Mouse (Mus musculus): ENCODE measurements around the gene Pald1.

Gene Pald1

DNA sequence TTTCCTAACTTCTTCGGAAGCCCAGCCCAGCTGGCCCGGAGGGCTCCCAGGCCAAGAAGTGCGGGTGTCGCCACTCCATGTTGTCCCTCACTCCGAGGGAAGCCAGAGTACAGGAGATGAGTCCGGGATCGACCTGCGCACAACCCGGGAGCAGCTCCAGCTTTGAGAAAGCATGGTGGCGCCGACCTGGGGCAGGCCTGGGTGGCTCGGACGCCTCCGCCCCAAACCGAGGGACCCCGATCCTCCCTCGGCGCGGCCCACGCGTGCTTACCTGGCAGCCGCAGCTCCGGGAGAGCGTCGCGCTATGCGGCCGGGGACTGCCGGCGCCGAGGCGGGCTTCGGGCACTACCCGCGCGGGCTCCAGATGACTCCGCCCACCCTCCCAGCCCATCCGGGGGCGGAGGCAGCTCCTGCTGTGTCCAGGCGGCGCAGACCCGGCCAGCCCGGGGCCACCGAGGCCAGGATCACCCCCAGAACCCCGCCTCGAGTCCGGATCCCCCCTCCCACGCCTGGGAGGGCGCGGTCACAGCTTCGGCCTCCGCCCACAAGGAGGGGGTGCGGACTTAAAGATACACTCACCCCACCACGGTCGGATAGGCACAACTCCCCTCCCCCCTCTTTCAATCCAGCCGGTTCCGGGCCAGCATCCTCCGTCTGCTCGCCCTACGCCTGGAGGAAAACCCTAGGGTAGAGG is at the start of gene Pald1:
Gene Pald1 (minus strand): TSS at position 510 of the 694 bp plus-strand sequence.
- DNase-seq (ENCODE audit: low spot score in 2 of 2) = peak; percentile 30 to 49

DNA sequence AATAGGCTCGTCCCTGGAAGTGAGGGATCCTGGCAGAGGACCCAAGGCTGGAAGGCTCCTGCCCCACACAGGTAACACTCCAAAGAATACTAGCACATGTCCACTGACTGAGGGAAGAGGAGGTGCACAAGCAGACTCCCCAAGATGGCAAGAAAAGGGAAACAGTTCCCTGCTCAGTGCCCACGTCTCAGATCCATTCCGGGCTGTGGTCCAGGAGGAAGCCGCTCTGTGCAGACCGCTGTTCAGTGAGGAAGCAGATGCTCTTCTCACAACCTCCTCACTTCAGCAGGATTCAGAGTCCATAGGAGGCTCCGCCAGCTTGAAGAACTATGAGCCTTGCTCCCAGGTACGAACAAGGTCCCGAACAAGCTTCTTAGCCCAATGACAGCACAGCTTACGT is 48.0 kb upstream of the Pald1 start:
- peak; percentile 72 to 77 for DNase-seq (ENCODE audit: low spot score in 2 of 2)

DNA sequence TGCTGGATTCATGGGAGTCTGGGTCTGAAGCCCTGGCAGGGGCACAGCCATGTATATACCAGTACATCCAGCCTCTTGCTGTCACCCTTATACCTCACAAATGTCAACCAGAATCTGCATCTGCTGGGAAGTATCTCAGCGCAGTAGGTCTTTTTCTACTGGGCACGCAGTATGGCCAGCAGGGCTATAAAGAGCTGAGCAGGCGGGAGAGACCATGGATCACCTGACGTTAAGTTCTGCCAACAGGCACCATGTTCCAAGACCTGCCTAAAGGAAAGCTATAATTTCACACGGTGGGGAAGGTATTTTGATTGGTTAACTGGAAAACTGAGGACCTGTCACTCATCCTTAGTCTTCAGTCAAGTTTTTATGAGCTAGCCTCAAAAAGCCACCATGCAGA is 45.7 kb upstream of the Pald1 start:
- DNase-seq (ENCODE audit: low spot score in 2 of 2) = no peak

DNA sequence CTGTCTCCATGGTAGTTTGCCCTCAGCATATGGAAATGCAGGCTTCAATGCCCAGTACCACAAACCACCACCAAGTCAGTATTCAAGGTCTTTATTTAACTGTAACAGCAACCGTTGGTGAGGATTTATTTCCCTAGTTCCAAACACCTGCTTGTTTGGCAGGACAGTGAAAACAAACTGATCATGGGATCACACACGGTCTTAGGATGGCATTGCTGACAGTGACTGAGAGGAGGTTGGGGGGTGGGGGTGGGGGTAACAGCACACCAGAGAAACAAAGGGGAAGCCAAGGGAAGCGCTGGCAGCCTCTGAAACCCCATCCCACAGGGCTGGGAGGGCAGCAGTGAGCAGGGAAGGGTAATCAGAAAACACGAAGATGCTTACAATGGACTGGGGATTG is 45.1 kb upstream of the Pald1 start:
- no peak for DNase-seq (ENCODE audit: low spot score in 2 of 2)

DNA sequence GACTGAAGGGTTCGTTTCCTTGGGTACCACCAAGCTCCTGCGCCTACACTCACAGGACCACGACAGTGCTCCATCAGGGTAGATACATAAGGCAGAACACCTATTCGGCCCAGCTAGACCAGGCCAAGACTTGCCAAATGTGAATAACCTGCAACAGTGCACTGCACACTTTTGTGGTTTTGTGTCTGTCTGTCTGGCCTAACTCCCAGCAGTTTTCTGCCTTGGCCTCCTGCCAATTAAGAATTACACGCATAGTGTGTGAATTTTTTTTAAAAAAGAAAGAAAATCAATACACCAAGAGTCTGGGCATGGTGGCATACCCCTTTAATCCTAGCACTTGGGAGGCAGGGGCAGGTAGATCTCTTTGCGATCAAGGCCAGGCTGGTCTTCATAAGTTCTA is 44.6 kb upstream of the Pald1 start:
- no peak for DNase-seq (ENCODE audit: low spot score in 2 of 2)

DNA sequence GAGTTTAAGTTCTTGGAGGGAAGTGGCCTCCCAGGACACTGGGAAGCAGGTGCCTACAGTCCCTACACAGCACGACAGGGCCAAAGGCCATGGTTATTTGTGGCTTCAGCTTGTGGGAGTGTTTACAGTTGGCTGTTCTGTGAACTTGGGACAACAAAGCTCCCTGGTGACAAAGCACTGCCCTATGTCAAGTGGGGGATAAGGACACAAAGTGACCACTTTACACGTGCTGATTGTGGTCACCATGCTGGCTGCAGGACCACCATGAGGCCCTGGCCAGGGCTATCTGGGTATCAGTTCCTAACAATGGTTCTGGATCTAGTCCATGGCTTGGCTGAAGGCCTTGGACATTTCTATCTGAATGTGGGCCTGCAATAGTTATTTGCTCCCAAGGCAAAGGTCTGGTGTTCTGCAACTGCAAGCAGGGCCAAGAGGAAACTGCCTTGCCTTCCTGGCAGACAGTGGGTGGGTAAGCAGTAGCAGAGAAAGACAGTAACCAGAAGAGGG is 43.0 kb upstream of the Pald1 start:
- no peak for DNase-seq (ENCODE audit: low spot score in 2 of 2)

DNA sequence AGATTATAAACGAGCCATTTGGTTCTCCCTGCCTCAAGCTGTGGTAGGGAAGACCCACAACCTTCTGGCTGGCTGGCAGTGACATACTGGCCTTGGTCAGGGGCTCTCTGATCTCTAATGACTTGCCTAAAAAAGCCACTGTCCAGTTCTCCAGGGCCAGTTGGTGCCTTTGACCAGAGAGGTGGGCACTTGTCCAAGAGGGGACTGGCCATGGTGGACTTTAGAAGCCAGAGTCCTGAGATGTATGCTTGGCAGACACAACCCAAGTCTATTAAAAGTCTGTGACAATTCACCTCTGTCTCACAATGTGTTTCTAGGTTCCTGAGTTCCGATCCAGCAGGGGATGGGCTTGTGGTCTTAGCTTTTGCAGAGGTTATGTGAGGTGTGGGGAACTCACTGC is 41.7 kb upstream of the Pald1 start:
- no peak for DNase-seq (ENCODE audit: low spot score in 2 of 2)

DNA sequence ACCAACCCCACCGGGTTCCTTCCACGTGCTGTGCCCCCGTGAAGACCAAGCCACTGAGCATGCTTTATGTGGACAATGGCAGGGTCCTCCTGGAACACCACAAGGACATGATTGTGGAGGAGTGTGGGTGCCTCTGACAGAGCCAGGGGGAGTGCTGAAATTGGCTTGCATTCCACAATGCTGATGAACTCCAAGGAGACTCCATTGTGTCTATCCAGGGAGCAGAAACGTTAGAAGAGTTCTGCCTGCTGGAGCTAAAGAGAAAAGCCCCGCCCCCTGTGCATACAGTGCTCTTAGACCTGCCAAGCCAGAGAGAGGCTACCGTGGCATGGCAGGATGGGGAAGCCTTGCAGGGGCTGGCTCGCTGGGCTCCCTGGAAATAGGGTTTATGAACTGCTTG is 41.2 kb upstream of the Pald1 start:
- no peak for DNase-seq (ENCODE audit: low spot score in 2 of 2)

DNA sequence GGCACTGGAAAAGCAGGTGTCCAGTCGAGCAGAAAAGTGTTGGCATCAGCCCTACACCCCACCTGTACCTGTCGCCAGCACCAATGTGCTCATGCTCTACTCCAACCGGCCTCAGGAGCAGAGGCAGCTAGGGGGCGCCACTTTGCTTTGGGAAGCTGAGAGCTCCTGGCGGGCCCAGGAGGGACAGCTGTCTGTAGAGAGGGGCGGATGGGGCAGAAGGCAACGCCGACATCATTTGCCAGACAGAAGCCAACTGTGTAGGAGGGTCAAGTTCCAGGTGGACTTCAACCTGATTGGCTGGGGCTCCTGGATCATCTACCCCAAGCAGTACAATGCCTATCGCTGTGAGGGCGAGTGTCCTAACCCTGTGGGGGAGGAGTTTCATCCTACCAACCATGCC is 40.0 kb upstream of the Pald1 start:
- DNase-seq (ENCODE audit: low spot score in 2 of 2) = no peak

DNA sequence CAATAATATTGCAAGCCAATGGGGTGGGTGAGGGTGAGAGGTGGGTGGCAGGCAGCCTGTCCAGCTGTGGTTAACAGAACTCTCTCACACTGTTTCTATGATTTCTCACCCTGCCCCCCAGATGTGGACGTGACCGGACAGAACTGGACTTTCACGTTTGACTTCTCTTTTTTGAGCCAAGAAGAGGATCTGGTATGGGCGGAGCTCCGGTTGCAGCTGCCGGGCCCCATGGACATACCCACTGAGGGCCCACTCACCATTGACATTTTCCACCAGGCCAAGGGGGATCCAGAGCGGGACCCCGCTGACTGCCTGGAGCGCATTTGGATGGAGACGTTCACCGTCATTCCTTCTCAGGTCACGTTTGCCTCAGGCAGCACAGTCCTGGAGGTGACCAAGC is 39.5 kb upstream of the Pald1 start:
- no peak for DNase-seq (ENCODE audit: low spot score in 2 of 2)

DNA sequence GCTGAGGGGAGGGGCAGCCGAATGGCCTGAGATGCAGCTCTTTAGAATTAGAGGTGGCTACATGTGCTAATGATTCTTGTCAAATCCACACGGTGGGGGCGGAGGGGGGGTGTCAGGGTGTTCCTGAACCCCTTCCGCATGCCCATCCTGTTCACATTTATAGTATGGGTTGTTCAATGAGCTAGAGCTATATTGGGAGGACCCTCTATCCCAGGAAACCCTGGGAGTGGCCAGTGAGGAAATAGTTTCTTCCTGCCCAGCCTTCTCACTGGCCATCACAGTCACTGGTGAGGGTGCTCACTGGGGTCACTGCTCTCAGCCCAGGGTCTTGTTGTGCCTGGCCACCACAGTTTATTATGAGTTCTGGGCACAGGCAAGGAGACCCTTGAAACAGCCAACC is 36.7 kb upstream of the Pald1 start:
- no peak for DNase-seq (ENCODE audit: low spot score in 2 of 2)

DNA sequence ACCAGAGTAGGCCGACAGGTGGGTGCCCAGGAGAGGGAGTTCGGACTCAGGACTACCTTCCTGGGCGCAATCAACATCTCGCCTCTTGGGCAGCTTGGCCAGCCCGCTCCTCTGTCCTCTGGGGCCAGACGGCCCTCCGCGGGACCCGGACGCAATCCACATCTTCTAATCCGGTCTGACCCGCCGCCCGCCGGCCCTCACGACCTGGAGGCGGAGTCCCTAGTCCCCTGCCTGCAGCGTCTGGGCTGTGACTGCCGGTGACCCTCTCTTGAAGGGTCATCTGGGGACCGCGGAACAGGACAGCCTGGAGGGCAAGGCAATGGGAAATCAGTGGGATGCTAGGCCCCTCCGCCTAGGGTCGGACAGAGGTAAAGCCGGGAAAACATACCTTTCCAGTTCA is 35.8 kb upstream of the Pald1 start:
- no peak for DNase-seq (ENCODE audit: low spot score in 2 of 2)

DNA sequence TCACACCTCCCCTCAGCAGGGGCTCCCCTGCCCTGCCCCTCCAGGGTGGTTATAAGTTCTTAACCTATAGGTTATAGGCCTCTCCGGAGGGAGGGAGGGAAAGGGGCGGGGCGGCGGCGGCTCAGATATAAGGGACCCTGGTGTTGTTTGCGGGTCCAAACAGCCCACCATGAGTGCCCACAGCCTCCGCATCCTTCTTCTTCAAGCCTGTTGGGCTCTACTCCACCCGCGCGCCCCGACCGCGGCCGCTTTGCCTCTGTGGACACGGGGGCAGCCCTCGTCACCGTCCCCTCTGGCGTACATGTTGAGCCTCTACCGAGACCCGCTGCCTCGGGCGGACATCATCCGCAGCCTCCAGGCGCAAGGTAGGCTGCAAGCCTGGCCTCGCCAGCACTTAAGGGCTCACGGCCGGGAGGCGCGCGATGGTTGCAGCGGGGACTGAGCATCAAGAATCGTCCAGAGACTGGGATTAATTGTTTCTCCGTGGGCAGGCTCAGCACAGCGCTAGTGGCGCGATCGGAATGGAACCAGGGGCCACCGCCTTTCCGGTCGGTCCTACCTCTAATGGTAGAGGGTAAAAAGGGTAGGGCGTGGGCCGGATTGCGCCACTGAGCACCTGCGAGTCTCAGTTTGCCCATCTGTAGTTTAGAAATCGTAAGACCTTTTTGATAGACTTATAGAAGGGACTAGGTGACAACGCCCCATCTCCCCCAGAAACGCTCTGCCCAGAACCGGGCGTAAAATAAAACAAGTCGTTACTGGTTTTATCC is 35.0 kb upstream of the Pald1 start:
- DNase-seq (ENCODE audit: low spot score in 2 of 2) = no peak

DNA sequence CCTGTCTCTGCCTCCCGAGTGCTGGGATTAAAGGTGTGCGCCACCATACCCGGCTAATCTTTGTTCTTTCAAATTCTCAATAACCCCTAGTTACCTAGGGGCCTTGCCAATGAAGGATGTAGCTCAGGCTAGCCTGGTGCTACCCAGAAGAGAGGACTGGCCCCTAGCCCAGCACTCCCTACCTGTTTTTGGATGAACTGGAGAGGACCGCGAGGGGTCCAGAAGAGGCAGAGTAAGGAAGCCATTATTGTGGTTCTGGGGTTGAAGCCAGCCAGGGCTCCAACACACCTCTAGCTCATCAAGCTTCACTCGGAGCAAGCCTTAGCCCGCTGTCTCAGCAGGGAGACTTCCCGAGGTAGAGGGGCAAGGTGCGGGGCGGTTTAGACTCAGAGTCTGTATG is 34.3 kb upstream of the Pald1 start, which contains the start of gene Nodal:
Gene Nodal (plus strand): TSS at position 301 of the 400 bp plus-strand sequence.
- no peak for DNase-seq (ENCODE audit: low spot score in 2 of 2)

DNA sequence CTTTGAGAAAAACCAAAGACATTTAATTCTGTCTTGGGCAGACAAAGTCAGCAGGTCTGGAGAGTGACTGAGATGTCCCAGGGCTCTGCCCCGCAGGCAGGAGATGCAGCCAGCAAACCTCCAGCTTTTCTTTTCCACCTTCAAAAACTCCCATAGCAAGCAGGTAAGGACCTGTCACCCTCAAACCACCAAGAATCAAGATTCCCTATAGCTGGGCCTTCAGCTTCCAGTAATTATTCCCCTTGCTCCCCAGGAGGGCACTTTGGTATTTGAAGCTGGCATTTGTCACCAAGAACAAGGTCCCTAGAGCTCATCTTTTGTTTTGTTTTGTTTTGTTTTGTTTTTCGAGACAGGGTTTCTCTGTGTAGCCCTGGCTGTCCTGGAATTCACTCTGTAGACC is 33.7 kb upstream of the Pald1 start:
- DNase-seq (ENCODE audit: low spot score in 2 of 2) = no peak

DNA sequence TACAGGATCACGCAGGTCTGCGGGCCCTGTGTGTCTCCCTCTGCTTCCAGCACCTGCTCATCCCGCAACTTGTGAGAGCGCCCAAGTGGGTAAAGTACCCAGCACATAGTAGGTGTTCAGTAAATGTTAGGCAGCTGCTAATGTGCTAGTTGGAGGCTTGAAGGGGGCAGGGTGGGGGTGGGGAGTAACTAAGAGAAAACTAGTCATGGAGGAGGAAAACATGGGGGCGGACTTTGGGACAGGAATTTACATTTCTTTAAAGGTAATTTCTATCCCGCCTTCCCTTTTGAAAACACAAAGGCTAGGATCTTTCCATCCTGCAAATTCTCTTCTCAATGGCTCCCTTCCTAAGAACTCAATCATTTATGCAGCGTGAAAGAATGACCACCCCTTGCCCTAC is 33.2 kb upstream of the Pald1 start:
- DNase-seq (ENCODE audit: low spot score in 2 of 2) = no peak

DNA sequence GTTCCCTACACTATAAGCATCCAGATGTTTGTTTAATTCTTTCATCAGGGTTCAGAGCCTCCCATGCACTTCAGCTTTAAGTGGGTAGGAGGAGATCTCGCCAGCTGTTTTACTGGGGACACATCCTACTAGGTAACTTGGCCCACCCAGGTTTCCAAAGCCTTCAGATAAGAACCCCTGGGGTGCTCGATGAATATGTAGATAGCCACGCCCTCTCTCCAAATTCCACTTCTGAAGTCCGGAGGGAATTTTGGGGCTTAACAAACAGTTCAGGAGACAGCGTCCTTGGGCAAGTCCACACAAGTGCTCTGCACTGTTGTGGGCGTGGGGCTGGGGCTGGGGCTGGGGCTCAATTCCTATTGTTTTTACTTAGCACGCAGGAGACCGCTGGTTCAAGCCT is 32.6 kb upstream of the Pald1 start:
- no peak for DNase-seq (ENCODE audit: low spot score in 2 of 2)

DNA sequence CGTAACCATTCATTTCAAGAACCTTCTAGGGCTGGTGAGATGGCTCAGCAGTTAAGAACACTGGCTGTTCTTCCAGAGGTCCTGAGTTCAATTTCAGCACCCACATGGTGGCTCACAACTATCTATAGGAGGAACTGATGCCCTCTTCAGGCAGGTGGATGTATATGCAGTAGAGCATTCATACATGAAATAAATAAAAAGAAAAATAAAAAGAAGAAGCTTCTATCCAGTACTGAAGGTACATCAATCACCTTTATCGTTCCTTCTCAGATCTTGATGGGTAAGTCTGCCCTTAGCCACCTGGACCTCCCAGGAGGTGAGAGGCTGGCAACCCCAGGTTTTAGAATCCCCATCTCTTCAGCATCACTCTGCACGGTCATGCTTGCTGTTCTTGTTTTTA is 31.9 kb upstream of the Pald1 start:
- no peak for DNase-seq (ENCODE audit: low spot score in 2 of 2)

DNA sequence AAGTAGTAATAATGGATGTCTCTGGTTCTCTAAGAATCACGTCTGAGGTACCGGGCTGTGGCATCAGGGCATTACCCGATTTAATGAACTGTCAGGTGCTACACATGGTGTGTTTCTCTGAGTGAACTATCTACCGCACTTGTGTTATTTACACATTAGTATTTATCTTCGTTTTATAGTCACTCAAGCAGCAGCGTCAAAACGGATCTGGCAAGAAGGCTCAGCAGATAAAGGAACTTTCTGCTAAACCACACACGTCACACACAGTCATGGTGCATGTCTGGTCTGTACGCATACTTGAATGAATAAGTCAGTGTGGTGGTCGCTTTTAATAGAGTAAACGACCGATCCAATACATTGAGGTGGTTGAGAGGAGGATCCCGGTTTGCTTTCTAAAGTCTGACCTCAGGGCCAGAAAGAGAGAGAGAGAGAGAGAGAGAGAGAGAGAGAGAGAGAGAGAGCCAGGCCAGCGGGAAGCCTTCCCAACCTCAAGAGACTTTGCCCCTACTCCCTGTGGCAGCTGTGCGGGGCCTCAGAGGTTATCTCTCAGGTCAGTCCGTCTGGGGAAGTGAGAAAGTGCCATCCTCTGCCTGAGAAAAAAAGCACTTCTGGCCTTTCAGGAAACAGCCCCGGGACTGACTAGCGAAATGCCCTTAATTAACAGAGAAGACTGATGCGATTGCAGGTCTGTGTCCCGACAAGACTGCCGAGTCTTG is 29.7 kb upstream of the Pald1 start:
- DNase-seq (ENCODE audit: low spot score in 2 of 2) = no peak

DNA sequence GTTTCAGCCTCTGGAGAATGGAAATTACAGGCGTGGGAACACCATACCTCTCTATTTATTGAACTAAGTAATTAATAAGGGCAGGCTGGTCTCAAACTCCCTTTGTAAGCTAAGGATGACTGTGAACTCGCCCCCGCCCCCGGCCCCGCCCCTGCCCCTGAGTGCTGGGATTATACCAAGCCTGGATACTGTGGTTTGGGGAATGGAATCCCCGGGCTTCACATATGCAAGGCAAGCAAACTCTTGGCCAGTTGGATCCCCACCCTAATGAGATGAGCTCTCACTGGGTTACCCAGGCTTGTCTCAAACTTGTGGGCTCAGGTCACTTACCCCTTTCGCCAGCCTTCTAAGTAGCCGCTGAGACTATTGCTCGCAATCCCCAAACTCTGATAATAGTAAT is 26.9 kb upstream of the Pald1 start:
- DNase-seq (ENCODE audit: low spot score in 2 of 2) = no peak

DNA sequence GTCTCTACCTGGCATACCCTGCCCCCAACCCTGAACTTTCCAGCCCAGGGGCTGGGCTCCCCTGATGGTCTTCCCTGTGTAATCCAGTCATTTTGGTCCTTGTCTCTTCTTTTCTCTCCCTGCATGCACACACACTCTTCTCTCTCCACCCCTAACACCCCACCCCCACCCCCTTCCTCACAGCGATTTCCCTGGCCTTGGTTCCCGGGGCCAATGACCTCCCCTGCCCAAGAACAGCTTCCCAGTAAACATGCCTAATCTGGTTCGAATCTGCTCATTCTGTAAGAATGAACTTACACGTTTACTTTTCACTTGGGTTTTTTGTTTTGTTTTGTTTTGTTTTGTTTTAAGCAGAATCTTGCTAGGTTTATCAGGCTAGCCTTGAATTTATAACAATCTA is 26.4 kb upstream of the Pald1 start:
- DNase-seq (ENCODE audit: low spot score in 2 of 2) = no peak

DNA sequence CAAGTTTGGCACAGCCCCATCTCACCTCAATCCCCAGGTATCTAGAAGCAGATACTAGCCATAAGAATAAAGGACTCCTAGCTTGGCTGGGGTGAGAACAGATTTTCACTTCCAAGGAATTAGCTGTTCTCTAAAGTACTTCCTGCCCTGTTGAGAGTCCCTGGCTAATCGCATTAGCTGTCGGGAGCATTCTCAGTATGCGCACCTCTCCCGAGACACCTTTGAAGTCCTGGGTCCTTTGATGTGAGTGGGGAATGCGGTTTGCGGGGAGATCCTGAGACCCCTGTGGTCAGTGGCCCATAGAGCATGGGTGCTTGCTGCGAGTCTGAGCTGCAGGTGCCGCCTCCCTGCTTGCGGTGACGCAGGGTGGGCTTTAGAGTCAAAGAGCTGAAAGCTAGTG is 22.6 kb upstream of the Pald1 start:
- no peak for DNase-seq (ENCODE audit: low spot score in 2 of 2)

DNA sequence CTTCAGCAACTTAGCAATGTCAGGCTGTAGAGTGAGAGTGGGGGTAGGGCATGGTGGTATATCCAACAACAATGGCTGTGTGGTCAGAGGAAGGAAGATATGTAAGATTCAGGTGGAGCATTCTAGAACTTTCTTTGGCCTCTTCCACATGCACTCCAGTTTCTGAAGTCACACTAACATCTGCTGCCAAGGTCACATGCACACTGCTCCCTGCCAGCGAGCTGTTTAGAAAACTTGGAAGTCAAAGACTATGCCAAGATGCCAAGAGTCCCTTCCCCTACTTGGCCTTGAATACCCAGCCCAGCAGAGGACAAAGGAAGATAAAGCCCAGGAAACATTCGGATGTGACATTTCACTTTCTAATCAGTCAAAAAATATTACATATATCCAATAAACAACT is 19.6 kb upstream of the Pald1 start:
- DNase-seq (ENCODE audit: low spot score in 2 of 2) = no peak

Measured in right cerebral cortex, adult 2 months (tissue).